Comparison of ENCODE assay signal across 10 mouse cellular contexts in the genomic region with DNA sequence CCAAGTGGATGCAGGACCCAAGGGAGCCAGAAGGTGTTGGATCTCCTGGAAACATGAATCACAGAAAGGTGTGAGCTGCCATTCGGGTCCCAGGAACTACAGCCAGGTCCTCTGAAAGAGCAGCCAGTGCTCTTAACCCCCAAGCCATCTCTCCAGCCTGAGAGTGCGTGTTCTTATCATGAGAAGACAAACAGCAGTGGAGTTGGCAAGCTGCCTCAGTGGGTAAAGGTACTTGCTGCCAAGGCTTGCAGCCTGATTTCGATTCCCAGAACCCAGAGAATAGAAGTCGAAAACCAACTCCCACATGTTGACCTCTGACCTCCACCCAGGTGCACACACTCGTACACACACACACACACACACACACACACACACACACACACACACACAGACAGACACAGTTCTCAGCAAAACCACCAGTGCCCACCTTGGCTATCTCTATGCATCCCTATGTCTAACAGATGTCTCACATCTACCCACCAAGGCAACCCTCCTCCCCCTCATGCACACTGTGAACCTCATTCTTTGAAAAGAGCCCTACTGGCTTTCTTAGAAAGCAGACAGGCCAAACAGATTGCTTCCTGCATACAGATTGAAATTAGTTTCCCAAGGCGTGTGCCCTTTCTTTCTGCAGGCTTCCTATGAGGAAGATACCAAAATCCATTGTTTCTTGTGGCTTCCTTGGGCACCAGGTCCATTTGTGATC. TPM values are rescaled to one million over a fixed set of nuclear protein-coding genes. Genes with fewer than 3 reads are reported as not detected.
DNase-seq lines count a peak whose midpoint lies in the region; ATAC-seq lines count a peak whose summit lies in the region.
"Had no signal": no experiment of that assay in that cellular context is flagged by ENCODE, and none has a peak within 500 bp of the region (broad histone marks: within the 10 kb centered on the region; RNA-seq: fewer than 3 reads in every experiment).

No protein-coding gene starts in this region.

- 75% methylated on average over 6 of the region's 6 CpGs for WGBS in neural tube, embryonic 11.5 days
- 47% methylated on average over 6 of the region's 6 CpGs for WGBS in hindbrain, embryonic 15.5 days
- WGBS in neural tube, embryonic 15.5 days: 33% methylated on average over 6 of the region's 6 CpGs

- H3K36me3 ChIP-seq in neural tube, embryonic 11.5 days (ENCODE audit: control insufficient read depth, insufficient read depth, low read length): no peaks in the 10 kb centered on the region
- no peaks in the 10 kb centered on the region for H3K36me3 ChIP-seq in hindbrain, embryonic 15.5 days
- no peaks in the 10 kb centered on the region for H3K36me3 ChIP-seq in neural tube, embryonic 15.5 days
- H3K36me3 ChIP-seq: liver, embryonic 13.5 days had no signal

- no peak overlapping the region for H3K4me2 ChIP-seq in neural tube, embryonic 11.5 days (ENCODE audit: low read depth)
- no peak overlapping the region for H3K4me2 ChIP-seq in hindbrain, embryonic 15.5 days
- no peak overlapping the region for H3K4me2 ChIP-seq in neural tube, embryonic 15.5 days
- H3K4me2 ChIP-seq: liver, embryonic 13.5 days had no signal

- peak; percentile 18 for DNase-seq in CD4-positive, CD25-positive, alpha-beta regulatory T cell, adult 2 months (ENCODE audit: low read depth, low spot score)
- peak; percentile 38 for DNase-seq in neural tube, embryonic 11.5 days (ENCODE audit: low spot score)
- no peak for DNase-seq in neural tube, embryonic 10.5 days (ENCODE audit: extremely low spot score, low spot score)
- DNase-seq in T-cell, adult 2 months (ENCODE audit: low spot score): no peak
- DNase-seq in gastrocnemius, postnatal 4 days (ENCODE audit: low spot score in 2 of 2): no peak
- DNase-seq: liver, embryonic 13.5 days had no signal

- H3K4me3 ChIP-seq in neural tube, embryonic 11.5 days (ENCODE audit: low read depth, low read length): no peak overlapping the region
- no peak overlapping the region for H3K4me3 ChIP-seq in hindbrain, embryonic 15.5 days
- no peak overlapping the region for H3K4me3 ChIP-seq in neural tube, embryonic 15.5 days (replicated peaks)
- H3K4me3 ChIP-seq: liver, embryonic 13.5 days had no signal

- ATAC-seq in CD4-positive, CD25-positive, alpha-beta regulatory T cell, adult 4 months: no peak
- no peak for ATAC-seq in neural tube, embryonic 11.5 days (ENCODE audit: insufficient read depth, low FRiP score, low TSS enrichment)
- ATAC-seq in hindbrain, embryonic 15.5 days (ENCODE audit: low FRiP score, low read depth): no peak
- ATAC-seq in neural tube, embryonic 15.5 days (ENCODE audit: low FRiP score): no peak
- ATAC-seq: intestine, postnatal 0 days had no signal

- peak overlapping the region; percentile 68; the same call in 1 of the 2 replicates for H3K27ac ChIP-seq in neural tube, embryonic 11.5 days (ENCODE audit: low read depth, low read length)
- peak overlapping the region; percentile 86 for H3K27ac ChIP-seq in hindbrain, embryonic 15.5 days (replicated peaks)
- H3K27ac ChIP-seq in neural tube, embryonic 15.5 days (replicated peaks): peak overlapping the region; percentile 87
- H3K27ac ChIP-seq: liver, embryonic 13.5 days had no signal

- H3K9me3 ChIP-seq in neural tube, embryonic 11.5 days (ENCODE audit: control insufficient read depth, low read length): no peaks in the 10 kb centered on the region
- no peaks in the 10 kb centered on the region for H3K9me3 ChIP-seq in hindbrain, embryonic 15.5 days
- H3K9me3 ChIP-seq in neural tube, embryonic 15.5 days (replicated peaks): no peaks in the 10 kb centered on the region
- H3K9me3 ChIP-seq: liver, embryonic 13.5 days had no signal

- H3K9ac ChIP-seq in neural tube, embryonic 11.5 days (ENCODE audit: low read length): no peak overlapping the region
- H3K9ac ChIP-seq in hindbrain, embryonic 15.5 days: no peak overlapping the region
- H3K9ac ChIP-seq in neural tube, embryonic 15.5 days (replicated peaks): no peak overlapping the region
- H3K9ac ChIP-seq: liver, embryonic 13.5 days had no signal

- H3K27me3 ChIP-seq in neural tube, embryonic 11.5 days (ENCODE audit: control insufficient read depth, insufficient read depth, low read length): no peaks in the 10 kb centered on the region
- no peaks in the 10 kb centered on the region for H3K27me3 ChIP-seq in hindbrain, embryonic 15.5 days
- no peaks in the 10 kb centered on the region for H3K27me3 ChIP-seq in neural tube, embryonic 15.5 days (replicated peaks)

- peaks cover 30% of the 10 kb centered on the region for H3K4me1 ChIP-seq in neural tube, embryonic 11.5 days (ENCODE audit: control insufficient read depth, insufficient read depth, low read length)
- H3K4me1 ChIP-seq in hindbrain, embryonic 15.5 days (replicated peaks): peaks cover 54% of the 10 kb centered on the region
- H3K4me1 ChIP-seq in neural tube, embryonic 15.5 days: peaks cover 47% of the 10 kb centered on the region

RNA-seq across cellular contexts. Expression of a gene that starts 43.4 kb away (rescaled TPM):
- 100 to 1,000 TPM; 195 to 267 TPM for polyA plus RNA-seq in CD4-positive, CD25-positive, alpha-beta regulatory T cell, adult 4 months (2017; shearing (Covaris generic))
- 54.4 and 62.9 TPM in 2 replicates for polyA plus RNA-seq in neural tube, embryonic 11.5 days (2014; fragmentation: Nextera tagmentation; extraction: Ambion mirVana)
- 94.7 and 100 TPM in 2 replicates for polyA plus RNA-seq in hindbrain, embryonic 15.5 days (2015; fragmentation: Nextera tagmentation; extraction: Ambion mirVana)
- 80.6 and 94.2 TPM in 2 replicates for polyA plus RNA-seq in neural tube, embryonic 15.5 days (2015; fragmentation: Nextera tagmentation; extraction: Ambion mirVana)
- total RNA-seq in gastrocnemius, postnatal 4 days (2021): 10 to 100 TPM; 49.8 to 57.6 TPM

RNA-seq across cellular contexts. Expression of a gene that starts 54.3 kb away (rescaled TPM):
- polyA plus RNA-seq in CD4-positive, CD25-positive, alpha-beta regulatory T cell, adult 4 months (2017; shearing (Covaris generic)): not detected
- polyA plus RNA-seq in neural tube, embryonic 11.5 days (2014; fragmentation: Nextera tagmentation; extraction: Ambion mirVana): not detected in 2 replicates
- polyA plus RNA-seq in hindbrain, embryonic 15.5 days (2015; fragmentation: Nextera tagmentation; extraction: Ambion mirVana): 3.7 and 3.8 TPM in 2 replicates
- 3.3 and 4.0 TPM in 2 replicates for polyA plus RNA-seq in neural tube, embryonic 15.5 days (2015; fragmentation: Nextera tagmentation; extraction: Ambion mirVana)
- total RNA-seq in gastrocnemius, postnatal 4 days (2021): not detected
- polyA plus RNA-seq: intestine, postnatal 0 days; liver, embryonic 13.5 days had no signal

Comparison
In these comparisons a context has a peak if more than half of its experiments do, and no peak if none do; other contexts are left out.
1. DNase-seq: peak in CD4-positive, CD25-positive, alpha-beta regulatory T cell, adult 2 months (single experiment) and neural tube, embryonic 11.5 days (single experiment); none in neural tube, embryonic 10.5 days (single experiment), T-cell, adult 2 months (single experiment) and gastrocnemius, postnatal 4 days (0 of 2).
2. Peak in every context shown above with its lines, with median percentiles within 50 percentile points of each other: H3K27ac ChIP-seq.